Mouse (Mus musculus) A20 (cell line): ENCODE data around the gene Prepl.

Experiments
- DNase-seq: peaks from one replicate; pipeline ENCODE4 v3.0.0-alpha.2; 2011; ENCODE audit warnings: low read depth, low spot score

Gene Prepl

DNA sequence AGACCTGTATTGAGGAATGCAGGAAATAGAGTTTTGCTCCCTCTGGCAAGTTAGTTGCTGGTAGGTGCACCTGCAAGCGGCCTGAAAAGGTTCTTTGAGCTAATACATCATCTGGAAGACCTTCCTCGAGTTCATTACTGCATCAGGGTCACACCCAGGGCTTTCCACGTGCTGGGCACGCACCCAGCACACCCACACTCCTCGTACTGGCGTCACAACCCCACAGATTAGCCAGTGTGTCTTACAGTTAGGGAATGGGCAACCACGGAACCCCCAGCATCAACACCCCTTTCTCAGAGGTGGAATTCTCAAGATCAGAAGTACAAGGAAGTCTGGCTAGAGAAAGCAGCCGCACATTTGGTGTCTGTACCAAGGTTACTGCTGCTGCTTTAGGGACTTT, 65.8 kb downstream of the Prepl start:
- no peak for DNase-seq

DNA sequence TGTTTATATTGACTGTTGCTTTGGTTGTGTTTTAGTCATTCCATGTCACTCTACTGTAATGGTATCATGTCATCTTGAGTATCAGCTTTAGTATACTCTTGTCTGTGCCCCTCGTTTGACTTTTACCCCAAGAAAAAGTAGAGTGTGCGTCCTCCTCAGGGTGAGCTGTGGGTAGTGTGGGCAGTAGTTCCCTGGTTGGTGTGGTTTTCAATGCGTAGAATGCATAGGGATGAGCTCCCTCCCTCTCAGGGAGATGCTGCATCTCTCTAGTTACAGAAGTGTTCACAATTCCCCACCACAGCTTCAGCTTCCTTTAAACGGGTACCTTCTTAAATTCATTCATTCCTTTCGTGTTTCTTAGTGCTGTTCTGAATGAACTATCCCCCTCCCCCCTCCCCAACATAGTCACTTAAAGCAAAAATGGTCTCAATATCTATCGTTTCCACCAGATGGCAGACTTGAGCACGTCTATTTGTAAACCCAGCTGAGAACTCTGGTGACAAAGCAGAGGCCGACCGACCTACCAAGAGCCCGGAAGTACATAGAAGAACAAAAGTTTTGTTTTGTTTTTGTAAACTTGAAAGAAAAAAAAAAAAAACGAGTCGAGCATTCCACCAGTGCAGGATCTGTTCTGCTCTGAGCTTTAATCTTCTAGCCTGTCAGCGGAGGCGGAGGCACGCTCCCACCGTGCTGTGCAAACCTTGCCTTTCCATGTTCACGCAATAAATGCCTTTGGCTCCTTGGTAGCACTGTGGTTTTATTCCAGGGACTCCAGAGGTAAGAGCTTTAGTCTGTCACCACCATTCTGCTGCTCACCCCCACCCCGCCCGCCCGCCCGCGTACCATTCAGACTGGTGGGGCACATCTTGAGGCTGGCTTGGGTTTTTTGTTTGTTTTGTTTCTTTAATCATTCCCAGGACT, 66.5 kb downstream of the Prepl start:
- DNase-seq: peak; percentile 82

DNA sequence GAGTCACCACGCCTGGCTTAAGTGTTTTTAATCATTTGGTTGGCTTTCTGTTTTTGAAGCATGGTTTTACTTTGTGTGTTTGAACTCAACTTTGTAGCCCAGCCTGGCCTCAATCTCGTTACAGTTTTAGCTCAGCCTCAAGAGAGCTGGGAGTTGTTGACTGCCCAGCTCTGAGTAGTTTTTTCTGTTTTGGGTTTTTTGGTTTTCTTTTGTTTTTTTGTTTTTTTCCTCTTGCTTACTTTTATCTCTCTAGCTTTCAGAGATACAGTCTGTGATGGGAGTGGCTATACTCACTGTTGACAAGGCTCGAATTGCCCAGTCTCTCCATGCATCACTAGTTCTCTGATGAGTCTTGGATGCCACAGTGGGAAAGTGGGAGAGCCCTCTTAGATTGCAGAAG, 69.7 kb downstream of the Prepl start:
- no peak for DNase-seq

DNA sequence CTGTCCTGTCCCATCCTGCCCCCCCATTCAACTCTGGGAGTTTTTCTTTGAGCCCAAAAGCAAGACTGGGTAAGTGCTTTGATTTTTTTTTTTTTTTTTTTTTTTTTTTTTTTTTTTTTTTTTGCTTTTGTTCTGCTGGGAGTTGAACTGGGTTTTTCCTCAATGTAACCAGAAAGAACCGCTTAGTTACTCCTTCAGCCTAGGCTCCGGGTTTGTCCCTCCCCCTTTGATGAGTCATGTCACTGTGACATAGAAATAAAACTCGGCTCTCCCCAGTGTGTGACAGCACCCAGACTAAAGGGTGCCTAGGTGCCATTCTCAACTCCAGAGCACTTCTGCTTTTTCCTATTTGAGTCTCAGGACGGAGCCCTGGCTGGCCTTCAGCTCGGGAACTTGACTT, 71.2 kb downstream of the Prepl start:
- DNase-seq: peak; percentile 49

DNA sequence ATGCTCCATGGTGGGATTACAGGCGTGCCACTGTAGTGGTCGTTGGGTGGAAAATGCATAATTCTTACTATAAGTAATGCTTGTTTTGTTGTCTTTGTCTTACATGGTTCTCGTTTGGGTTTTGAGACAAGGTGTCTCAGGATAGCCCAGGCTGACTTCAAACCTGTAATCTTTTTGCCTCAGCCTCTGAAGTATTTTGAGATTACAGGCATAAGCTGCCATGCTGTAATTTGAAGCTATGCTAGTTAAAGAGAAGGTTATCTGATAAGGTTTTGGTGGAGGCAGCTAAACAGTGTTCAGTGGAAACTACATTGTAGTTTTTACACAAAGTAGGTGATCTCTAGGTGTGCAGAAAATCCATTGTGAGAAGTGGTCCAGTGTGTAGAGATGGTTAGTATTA, 71.7 kb downstream of the Prepl start:
- no peak for DNase-seq

DNA sequence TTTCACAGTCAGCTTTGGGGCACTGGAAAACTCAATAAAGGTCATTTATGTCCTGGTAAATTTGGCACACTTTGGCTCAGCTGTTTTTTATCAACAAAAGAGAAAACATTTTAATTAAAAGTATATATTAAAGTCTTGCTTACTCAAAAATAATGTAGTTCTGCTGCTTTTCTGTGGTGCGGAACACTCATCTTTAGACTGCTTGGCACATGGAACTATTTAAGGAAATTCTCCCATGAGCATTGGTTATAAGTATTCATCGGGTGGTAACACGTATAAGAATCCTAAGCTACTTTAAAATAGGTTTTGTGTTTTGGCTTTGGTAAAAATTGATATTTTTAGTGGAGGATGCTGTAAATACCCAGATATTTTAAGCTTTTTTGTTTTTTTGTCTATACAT, 75.4 kb downstream of the Prepl start:
- no peak for DNase-seq

DNA sequence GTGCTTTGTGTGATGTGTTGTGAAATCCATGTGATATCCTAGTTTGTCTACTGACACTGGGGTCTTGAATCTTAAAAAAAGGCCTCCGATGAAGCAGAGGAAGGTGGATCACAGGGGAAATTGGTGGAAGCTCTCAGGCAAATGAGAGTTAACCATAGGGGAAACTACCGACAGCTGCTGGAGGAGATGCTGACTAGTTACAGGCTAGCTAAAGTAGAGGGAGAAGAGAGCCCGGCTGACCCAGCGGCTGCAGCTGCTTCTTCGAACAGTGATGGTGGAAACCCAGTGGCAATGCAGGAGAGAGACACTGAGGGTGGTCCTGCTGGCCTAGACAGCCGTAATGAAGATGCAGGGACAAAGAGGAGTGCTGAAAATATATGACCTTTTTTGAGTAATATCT, 76.6 kb downstream of the Prepl start:
- peak; percentile 71 for DNase-seq
